Mouse (Mus musculus): ENCODE measurements around the gene Cep162. TPM values are rescaled to one million over a fixed set of nuclear protein-coding genes. Genes with fewer than 3 reads are reported as not detected.

Cep162 gene
- polyA plus RNA-seq, 1 experiment from 2014 or later: 8.1 TPM

DNA sequence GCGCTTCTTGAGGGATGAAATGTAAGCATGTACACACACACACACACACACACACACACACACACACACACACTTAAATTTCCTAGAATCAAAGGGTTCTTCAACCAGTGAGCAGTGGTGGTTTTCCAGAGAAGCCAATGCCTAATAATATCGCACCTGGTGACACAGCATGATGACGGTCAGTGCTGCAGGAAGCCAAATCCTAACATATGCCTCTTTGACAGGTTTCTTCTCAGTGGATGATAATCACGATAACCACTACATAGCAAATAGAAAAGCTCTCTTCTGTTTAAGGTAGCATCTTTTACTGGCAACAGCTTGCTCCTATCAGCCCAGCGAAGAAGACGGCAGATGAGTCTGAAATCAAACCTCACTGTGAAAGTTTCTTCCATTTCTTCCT lies 57.3 kb downstream of the Cep162 start:
- Histone ChIP-seq H3K27me3 (no peaks in the 10 kb centered on the region), H3K4me2 (no peak overlapping the region), H3K9me3 (replicated peaks) (no peaks in the 10 kb centered on the region), H3K36me3 (peaks cover 44% of the 10 kb centered on the region), H3K4me3 (replicated peaks) (no peak overlapping the region), H3K4me1 (no peaks in the 10 kb centered on the region), H3K27ac (no peak overlapping the region), H3K9ac (no peak overlapping the region)
- 90% methylated on average over 6 of the region's 6 CpGs for WGBS
- no peak for ATAC-seq (replicated peaks; ENCODE audit: low FRiP score)

DNA sequence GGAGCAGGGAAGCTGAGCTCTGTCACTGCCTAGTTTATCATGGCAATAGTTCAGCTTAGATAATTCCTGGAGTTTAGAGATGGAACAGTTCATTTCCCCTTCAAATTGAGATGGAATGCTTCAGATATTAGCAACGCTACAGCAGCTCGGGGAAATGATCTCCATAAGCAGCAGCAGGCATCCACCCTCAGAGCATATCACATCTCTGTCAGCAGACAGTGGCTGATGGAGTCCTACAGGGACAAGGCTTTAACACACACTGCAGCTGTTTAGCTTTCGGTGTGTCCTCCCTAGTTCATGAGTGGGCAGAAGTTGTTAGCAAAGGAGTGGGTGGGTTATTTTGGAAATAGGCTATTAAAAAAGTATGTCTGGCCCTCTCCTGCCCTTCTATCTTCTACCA lies 58.1 kb downstream of the Cep162 start:
- WGBS: 83% methylated on average over 3 of the region's 3 CpGs
- no peak overlapping the region for H3K4me3 ChIP-seq (replicated peaks)

DNA sequence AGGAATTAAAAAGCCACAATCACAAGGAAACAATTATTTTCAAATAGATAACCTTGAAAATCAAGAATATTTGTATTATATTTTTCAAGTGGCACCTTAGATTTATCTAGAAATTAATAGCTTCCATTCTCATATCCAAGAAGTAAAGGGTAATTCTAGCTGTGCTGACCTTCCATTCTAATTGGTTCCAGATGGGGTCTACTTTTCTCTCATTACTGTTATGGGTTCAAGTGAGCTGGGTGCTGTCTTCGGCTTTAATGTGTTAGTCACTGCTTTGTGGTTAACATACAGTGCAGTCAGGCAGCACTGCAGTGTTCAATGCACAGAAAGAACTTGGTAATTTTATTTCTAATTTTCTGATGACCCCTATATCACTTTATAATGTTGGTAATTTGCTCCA lies 61.6 kb downstream of the Cep162 start:
- Histone ChIP-seq H3K9me3 (replicated peaks) (no peaks in the 10 kb centered on the region), H3K27ac (no peak overlapping the region), H3K4me2 (no peak overlapping the region), H3K27me3 (no peaks in the 10 kb centered on the region), H3K4me1 (no peaks in the 10 kb centered on the region), H3K4me3 (replicated peaks) (no peak overlapping the region), H3K9ac (no peak overlapping the region), H3K36me3 (peaks cover 49% of the 10 kb centered on the region)
- no peak for ATAC-seq (replicated peaks; ENCODE audit: low FRiP score)
- WGBS: 80% methylated on average over 1 of the region's 1 CpGs

More for the DNA sequence above, 58.1 kb downstream of the Cep162 start:
- no peak overlapping the region for H3K9ac ChIP-seq
- H3K4me1 ChIP-seq: no peaks in the 10 kb centered on the region
- H3K27ac ChIP-seq: no peak overlapping the region
- ATAC-seq (replicated peaks; ENCODE audit: low FRiP score): no peak
- H3K36me3 ChIP-seq: peaks cover 44% of the 10 kb centered on the region
- H3K9me3 ChIP-seq (replicated peaks): no peaks in the 10 kb centered on the region
- no peaks in the 10 kb centered on the region for H3K27me3 ChIP-seq
- H3K4me2 ChIP-seq: no peak overlapping the region

DNA sequence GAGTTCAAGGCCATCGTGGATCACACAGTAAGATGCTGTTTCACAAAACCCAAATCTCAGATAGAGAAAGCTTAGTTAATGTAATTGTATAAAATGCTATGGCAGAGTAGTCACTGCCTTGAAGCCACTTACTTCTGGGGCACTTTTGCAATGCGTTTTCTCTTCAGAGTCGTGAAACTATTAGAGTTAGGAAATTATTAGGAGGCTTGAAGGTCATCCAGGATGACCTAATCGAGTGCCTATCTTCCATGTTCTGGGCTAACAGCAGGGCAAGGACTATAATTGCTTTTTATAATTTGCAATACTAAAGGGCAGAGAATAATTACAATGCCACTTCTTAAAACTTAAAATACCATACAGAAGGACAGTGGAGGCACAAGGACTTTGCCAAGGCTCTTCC lies 68.0 kb downstream of the Cep162 start:
- H3K4me3 ChIP-seq (replicated peaks): no peak overlapping the region
- no peak overlapping the region for H3K9ac ChIP-seq
- peaks cover 27% of the 10 kb centered on the region for H3K36me3 ChIP-seq
- H3K27ac ChIP-seq: no peak overlapping the region
- no peak for ATAC-seq (replicated peaks; ENCODE audit: low FRiP score)
- H3K9me3 ChIP-seq (replicated peaks): no peaks in the 10 kb centered on the region
- WGBS: 89% methylated on average over 4 of the region's 4 CpGs
- no peak overlapping the region for H3K4me2 ChIP-seq
- peaks cover 2% of the 10 kb centered on the region; the same call in 1 of the 2 replicates for H3K4me1 ChIP-seq
- H3K27me3 ChIP-seq: no peaks in the 10 kb centered on the region

DNA sequence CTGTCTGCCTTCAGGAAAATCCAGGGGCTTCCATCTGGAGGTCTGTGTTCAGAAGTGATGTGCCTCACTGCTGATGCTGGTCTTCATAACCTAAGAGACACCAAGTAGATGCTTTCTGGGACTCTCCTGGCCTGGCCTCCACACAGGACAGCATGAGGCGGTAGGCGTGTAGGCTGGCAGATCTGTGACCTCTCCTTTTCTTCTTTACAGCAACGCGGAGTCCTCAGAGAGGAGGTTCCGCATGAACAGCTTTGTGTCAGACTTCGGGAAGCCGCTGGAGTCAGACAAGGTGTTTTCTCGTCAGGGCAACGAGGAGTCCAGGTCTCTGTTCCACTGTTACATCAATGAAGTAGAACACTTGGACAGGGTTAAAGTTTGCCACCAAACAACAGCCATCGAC lies 73.1 kb downstream of the Cep162 start:
- H3K36me3 ChIP-seq: no peaks in the 10 kb centered on the region
- ATAC-seq (replicated peaks; ENCODE audit: low FRiP score): peak; percentile 75
- H3K27me3 ChIP-seq: no peaks in the 10 kb centered on the region
- H3K4me1 ChIP-seq: peaks cover 5% of the 10 kb centered on the region; the same call in 1 of the 2 replicates
- H3K9ac ChIP-seq: no peak overlapping the region
- H3K27ac ChIP-seq: no peak overlapping the region
- no peak overlapping the region for H3K4me3 ChIP-seq (replicated peaks)
- no peaks in the 10 kb centered on the region for H3K9me3 ChIP-seq (replicated peaks)
- WGBS: 41% methylated on average over 10 of the region's 10 CpGs
- no peak overlapping the region for H3K4me2 ChIP-seq

DNA sequence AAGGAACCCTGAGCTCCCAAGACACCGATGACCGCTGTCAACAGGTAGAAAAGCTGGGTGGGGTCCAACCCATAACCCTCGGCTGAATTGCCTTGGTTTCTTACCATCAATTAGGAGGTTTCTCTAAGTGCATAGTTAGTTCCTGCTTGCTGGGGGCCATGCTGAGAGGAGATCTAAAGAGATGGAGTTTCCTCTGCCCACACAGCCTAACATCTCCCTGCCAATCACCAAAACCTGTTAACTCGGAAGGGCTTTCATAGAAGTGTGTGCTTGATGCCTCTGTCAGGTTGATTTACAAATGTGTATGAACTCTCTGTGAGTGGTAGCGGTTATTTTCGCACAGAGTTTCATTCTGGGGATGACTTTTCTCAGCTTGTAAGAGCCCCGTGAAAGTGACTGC lies 76.8 kb downstream of the Cep162 start:
- Histone ChIP-seq H3K27me3 (no peaks in the 10 kb centered on the region), H3K9ac (no peak overlapping the region), H3K27ac (no peak overlapping the region), H3K4me3 (replicated peaks) (no peak overlapping the region), H3K36me3 (no peaks in the 10 kb centered on the region), H3K9me3 (replicated peaks) (no peaks in the 10 kb centered on the region), H3K4me1 (peaks cover 5% of the 10 kb centered on the region; the same call in 1 of the 2 replicates), H3K4me2 (no peak overlapping the region)
- ATAC-seq (replicated peaks; ENCODE audit: low FRiP score): no peak
- 40% methylated on average over 7 of the region's 7 CpGs for WGBS

DNA sequence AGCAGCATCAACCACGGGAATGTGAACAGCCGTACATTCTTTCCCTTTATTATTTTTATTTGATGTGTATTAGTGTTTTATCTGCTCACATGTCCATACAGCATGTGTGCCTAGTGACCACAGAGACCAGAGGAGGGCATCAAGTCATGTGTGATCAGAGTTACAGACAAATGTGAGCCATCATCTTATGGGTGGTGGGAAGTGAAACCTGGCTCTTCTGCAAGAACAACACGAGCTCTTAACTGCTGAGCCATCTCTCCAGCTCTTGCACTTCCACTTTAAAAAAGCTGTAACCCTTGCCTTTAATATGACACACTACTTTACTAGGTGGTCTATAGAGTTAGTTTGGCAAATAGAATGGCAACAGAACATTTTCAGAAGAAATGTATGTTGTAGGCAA lies 83.8 kb downstream of the Cep162 start:
- H3K9ac ChIP-seq: no peak overlapping the region
- H3K9me3 ChIP-seq (replicated peaks): no peaks in the 10 kb centered on the region
- H3K4me2 ChIP-seq: no peak overlapping the region
- 80% methylated on average over 3 of the region's 3 CpGs for WGBS
- H3K27me3 ChIP-seq: no peaks in the 10 kb centered on the region
- H3K36me3 ChIP-seq: no peaks in the 10 kb centered on the region
- H3K4me3 ChIP-seq (replicated peaks): no peak overlapping the region
- no peaks in the 10 kb centered on the region for H3K4me1 ChIP-seq
- H3K27ac ChIP-seq: no peak overlapping the region
- no peak for ATAC-seq (replicated peaks; ENCODE audit: low FRiP score)

DNA sequence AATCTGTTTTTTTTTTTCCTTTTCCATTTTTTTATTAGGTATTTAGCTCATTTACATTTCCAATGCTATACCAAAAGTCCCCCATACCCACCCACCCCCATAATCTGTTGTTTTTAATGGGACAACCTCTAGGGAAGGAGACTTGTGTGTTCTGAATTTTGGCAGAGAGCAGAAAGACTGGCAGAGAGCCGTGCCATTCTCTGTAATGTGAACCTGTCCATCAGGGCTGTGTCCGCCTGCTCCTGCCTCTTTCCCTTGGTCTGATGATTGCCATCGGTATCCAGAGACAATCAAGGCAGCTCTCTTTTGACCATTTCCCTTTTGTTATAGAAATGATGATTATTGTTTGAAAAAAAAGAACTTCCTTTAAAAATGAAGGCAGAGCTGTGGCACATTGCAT lies 84.4 kb downstream of the Cep162 start:
- Histone ChIP-seq H3K27ac (no peak overlapping the region), H3K4me2 (no peak overlapping the region), H3K4me3 (replicated peaks) (no peak overlapping the region), H3K4me1 (no peaks in the 10 kb centered on the region), H3K9ac (no peak overlapping the region), H3K36me3 (no peaks in the 10 kb centered on the region), H3K9me3 (replicated peaks) (no peaks in the 10 kb centered on the region), H3K27me3 (no peaks in the 10 kb centered on the region)
- 75% methylated on average over 3 of the region's 3 CpGs for WGBS
- ATAC-seq (replicated peaks; ENCODE audit: low FRiP score): no peak

DNA sequence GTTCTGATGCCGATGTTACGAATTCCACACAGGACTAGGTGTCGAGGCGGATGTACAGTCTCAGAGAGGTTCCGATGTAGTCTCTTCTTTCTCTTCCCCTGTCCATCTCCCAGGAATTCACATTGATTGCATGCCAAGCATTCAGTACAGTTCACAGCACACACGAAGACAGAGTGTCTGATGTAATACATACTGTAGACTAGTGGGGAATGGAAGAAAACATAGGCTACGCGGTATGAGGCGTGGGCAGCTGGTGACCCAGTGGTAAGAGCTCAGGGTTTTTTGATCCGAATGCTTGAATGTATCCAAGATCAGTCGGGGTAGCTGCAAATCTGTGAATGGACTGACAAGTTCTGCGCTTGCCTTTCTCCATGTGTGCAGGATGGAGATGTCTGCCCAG lies 86.2 kb downstream of the Cep162 start:
- 90% methylated on average over 12 of the region's 12 CpGs for WGBS
- H3K4me2 ChIP-seq: no peak overlapping the region
- no peak overlapping the region for H3K4me3 ChIP-seq (replicated peaks)
- no peak for ATAC-seq (replicated peaks; ENCODE audit: low FRiP score)
- no peaks in the 10 kb centered on the region for H3K9me3 ChIP-seq (replicated peaks)
- no peak overlapping the region for H3K27ac ChIP-seq
- H3K9ac ChIP-seq: no peak overlapping the region
- no peaks in the 10 kb centered on the region for H3K27me3 ChIP-seq
- no peaks in the 10 kb centered on the region for H3K4me1 ChIP-seq
- no peaks in the 10 kb centered on the region for H3K36me3 ChIP-seq

DNA sequence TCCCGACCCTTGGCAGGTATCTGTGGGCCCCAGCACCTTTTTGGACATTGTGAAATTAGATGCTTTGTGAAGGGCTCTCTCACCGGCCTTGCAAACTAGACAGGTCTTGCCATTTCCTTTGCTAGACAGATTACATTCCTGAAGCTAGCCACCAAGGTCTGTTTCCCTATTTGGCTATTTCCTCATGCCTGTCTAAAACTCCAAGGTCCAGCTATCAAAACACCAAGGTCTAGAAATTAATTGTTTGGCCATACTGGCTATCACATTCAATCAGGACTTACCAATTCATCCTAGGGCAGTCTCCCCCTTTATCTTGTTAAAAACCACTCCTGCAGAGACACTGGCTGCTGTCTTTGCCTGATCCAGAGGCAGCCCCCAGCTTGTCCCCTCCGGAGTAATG lies 87.3 kb downstream of the Cep162 start:
- no peaks in the 10 kb centered on the region for H3K4me1 ChIP-seq
- WGBS: 61% methylated on average over 3 of the region's 3 CpGs

DNA sequence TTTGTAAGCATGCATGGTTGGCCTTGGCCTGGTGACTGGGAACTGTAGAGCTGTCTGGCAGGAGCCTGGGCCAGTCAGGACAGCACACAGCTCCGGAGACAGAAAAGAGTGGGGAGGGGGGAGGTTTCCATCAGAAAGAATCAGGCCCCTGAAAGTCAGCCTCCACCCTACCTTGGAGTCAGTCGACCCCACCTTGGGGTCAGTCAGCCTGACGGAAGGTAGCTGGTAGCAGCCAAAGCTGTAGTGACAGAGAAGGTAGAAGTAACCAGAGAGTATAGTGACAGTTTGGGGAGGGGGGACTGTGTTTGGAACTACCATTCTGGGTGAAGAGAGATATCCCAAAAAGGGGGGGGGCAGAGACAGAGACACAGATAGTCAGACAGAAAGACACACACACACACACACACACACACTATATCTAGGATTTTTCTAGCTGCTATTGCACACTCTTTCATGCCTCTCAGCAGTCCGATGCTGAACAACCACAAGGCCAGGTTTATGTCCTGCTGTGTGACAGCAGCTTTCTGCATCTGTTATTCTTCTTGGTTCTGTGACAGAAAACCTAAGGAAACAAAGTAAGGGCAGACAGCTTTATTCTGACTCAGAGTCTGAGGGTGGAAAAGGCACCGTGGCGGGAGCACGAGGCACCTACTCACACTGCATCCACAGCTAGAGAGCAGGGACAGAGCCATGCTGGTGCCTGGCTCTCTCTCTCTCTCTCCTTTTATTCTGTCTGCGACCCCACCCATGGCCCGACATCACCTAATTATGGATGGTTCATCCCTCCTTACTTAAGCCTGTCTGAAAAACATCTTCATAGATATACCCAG lies 88.1 kb downstream of the Cep162 start:
- H3K27ac ChIP-seq: no peak overlapping the region
- no peak overlapping the region for H3K4me3 ChIP-seq (replicated peaks)
- no peak overlapping the region for H3K4me2 ChIP-seq
- WGBS: 77% methylated on average over 9 of the region's 9 CpGs
- H3K27me3 ChIP-seq: no peaks in the 10 kb centered on the region
- H3K9ac ChIP-seq: no peak overlapping the region
- H3K4me1 ChIP-seq: no peaks in the 10 kb centered on the region
- H3K36me3 ChIP-seq: no peaks in the 10 kb centered on the region
- no peaks in the 10 kb centered on the region for H3K9me3 ChIP-seq (replicated peaks)
- no peak for ATAC-seq (replicated peaks; ENCODE audit: low FRiP score)

More for the DNA sequence above, 87.3 kb downstream of the Cep162 start:
- Histone ChIP-seq H3K4me2 (no peak overlapping the region), H3K36me3 (no peaks in the 10 kb centered on the region), H3K27ac (no peak overlapping the region), H3K9me3 (replicated peaks) (no peaks in the 10 kb centered on the region), H3K4me3 (replicated peaks) (no peak overlapping the region), H3K9ac (no peak overlapping the region), H3K27me3 (no peaks in the 10 kb centered on the region)
- no peak for ATAC-seq (replicated peaks; ENCODE audit: low FRiP score)

DNA sequence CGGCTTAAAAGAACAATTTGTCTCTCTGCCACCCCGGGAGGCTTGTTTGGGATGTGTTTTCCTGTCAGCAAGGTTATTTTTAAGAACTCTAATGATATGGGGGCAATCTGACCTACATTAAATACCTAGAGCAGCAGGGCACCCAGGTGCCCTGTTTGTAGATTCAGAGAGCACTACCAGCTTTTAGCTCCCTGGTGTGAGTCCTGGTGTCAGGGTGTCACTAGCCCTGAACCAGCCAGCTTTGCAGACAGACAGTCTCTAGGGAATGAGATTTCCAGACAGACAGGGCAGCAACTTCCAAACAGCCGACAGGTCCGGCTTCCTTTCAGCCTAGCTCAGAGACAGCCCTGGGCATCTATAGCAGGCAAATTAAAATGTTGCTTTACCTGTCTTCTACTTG lies 92.8 kb downstream of the Cep162 start:
- Histone ChIP-seq H3K9me3 (replicated peaks) (no peaks in the 10 kb centered on the region), H3K27ac (no peak overlapping the region), H3K36me3 (no peaks in the 10 kb centered on the region), H3K27me3 (no peaks in the 10 kb centered on the region), H3K4me2 (no peak overlapping the region), H3K4me3 (replicated peaks) (no peak overlapping the region), H3K4me1 (no peaks in the 10 kb centered on the region), H3K9ac (no peak overlapping the region)
- no peak for ATAC-seq (replicated peaks; ENCODE audit: low FRiP score)
- 59% methylated on average over 4 of the region's 4 CpGs for WGBS

Measured in kidney, embryonic 15.5 days (tissue).